Mouse (Mus musculus): ENCODE measurements around the gene Fnbp1. TPM values are rescaled to one million over a fixed set of nuclear protein-coding genes. Genes with fewer than 3 reads are reported as not detected.
"Not testable (repeated sequence)": the region's sequence is repeated elsewhere in the genome, so short reads cannot be mapped to it uniquely, and the experiment has no call there.

Fnbp1 gene
- polyA plus RNA-seq (2016; fragmentation: Nextera tagmentation; extraction: Ambion mirVana) = 17.7 and 21.6 TPM in 2 replicates

GRCm38 (mm10) chr2:31141867-31142454 lies at the start of gene Fnbp1:
Gene Fnbp1, minus strand, starts transcription at chr2:31142008.
- H3K4me1 ChIP-seq = peaks cover 46% of the 10 kb centered on the region
- peaks cover 15% of the 10 kb centered on the region for H3K36me3 ChIP-seq
- H3K9me3 ChIP-seq = no peaks in the 10 kb centered on the region
- WGBS = under 1% methylated on average over 58 of the region's 59 CpGs
- peak within 1 kb of the TSS; percentile 90 for H3K4me3 ChIP-seq
- DNase-seq (ENCODE audit: low spot score) = peak; percentile 91
- H3K27me3 ChIP-seq (ENCODE audit: insufficient read depth, poor library complexity, severe bottlenecking) = no peaks in the 10 kb centered on the region
- H3K27ac ChIP-seq = peak within 1 kb of the TSS; percentile 95

GRCm38 (mm10) chr2:31189654-31190053 lies 47.8 kb upstream of the Fnbp1 start:
- H3K4me3 ChIP-seq = no peak overlapping the region
- no peak for DNase-seq (ENCODE audit: low spot score)
- WGBS = 66% methylated on average over 3 of the region's 3 CpGs
- H3K27ac ChIP-seq = peak overlapping the region; percentile 44; the same call in 1 of the 2 replicates
- peaks cover 87% of the 10 kb centered on the region for H3K36me3 ChIP-seq
- H3K4me1 ChIP-seq = peaks cover 29% of the 10 kb centered on the region
- H3K27me3 ChIP-seq (ENCODE audit: insufficient read depth, poor library complexity, severe bottlenecking) = no peaks in the 10 kb centered on the region
- no peaks in the 10 kb centered on the region for H3K9me3 ChIP-seq

DNA sequence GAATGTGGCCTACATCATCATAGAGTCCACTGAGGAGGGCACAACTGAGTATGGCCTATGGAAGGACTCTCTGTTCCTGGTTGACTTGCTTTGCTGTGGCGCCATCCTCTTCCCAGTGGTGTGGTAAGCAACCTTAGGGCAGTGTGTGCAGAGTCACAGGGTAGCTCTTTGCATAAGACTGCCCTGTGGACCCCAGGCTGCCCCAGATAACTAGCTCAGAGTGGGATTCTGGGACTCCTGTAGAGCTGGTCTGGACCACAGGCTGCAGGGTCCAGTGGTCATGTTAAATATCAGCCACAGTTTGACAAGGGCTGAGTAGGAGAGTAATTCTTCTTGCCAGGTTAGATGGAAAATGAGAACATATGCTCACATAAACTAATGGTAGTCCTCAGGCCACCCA lies 46.9 kb upstream of the Fnbp1 start:
- 98% methylated on average over 1 of the region's 1 CpGs for WGBS
- Histone ChIP-seq H3K27me3 (ENCODE audit: insufficient read depth, poor library complexity, severe bottlenecking) (no peaks in the 10 kb centered on the region), H3K27ac (no peak overlapping the region), H3K4me1 (peaks cover 26% of the 10 kb centered on the region), H3K4me3 (no peak overlapping the region), H3K9me3 (no peaks in the 10 kb centered on the region), H3K36me3 (peaks cover 92% of the 10 kb centered on the region)
- DNase-seq (ENCODE audit: low spot score) = no peak

- H3K9me3 ChIP-seq = no peaks in the 10 kb centered on the region
- H3K27me3 ChIP-seq (ENCODE audit: insufficient read depth, poor library complexity, severe bottlenecking) = no peaks in the 10 kb centered on the region
- H3K4me1 ChIP-seq = peaks cover 27% of the 10 kb centered on the region
- no peak for DNase-seq (ENCODE audit: low spot score)
- 100% methylated on average over 1 of the region's 1 CpGs for WGBS
- peaks cover 93% of the 10 kb centered on the region for H3K36me3 ChIP-seq
- no peak overlapping the region for H3K4me3 ChIP-seq
- H3K27ac ChIP-seq = no peak overlapping the region
Observed at GRCm38 (mm10) chr2:31183830-31184229, 42.0 kb upstream of the Fnbp1 start.

DNA sequence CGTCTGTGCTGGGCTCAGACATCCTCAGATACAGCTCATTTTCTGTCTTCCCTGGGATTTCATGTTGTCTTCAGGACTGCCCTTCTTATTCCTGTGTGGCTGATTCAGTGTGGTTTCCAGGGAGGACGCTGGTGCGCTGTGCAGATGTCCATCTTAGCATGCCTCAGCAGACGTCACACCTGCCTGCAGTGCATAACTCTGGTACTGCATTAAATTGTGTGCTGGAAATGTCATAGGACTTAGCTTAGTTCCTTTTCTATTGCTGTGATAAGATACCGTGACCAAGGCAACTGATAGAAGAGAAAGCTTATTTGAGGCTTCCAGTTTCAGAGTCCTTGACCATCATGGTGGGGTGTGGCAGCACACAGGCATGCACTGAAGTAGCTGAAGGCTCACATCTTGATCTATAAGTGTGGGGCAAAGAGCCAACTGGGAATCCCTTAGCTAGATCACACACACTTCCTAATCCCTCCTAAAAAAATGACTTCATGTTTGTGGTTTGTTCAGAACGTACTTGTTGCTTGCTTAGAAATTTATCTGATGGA lies 41.0 kb upstream of the Fnbp1 start:
- no peak for DNase-seq (ENCODE audit: low spot score)
- 82% methylated on average over 6 of the region's 6 CpGs for WGBS
- peaks cover 93% of the 10 kb centered on the region for H3K36me3 ChIP-seq
- H3K4me1 ChIP-seq = peaks cover 27% of the 10 kb centered on the region
- no peak overlapping the region for H3K27ac ChIP-seq
- H3K27me3 ChIP-seq (ENCODE audit: insufficient read depth, poor library complexity, severe bottlenecking) = no peaks in the 10 kb centered on the region
- no peak overlapping the region for H3K4me3 ChIP-seq
- no peaks in the 10 kb centered on the region for H3K9me3 ChIP-seq

GRCm38 (mm10) chr2:31180081-31180551 lies 38.3 kb upstream of the Fnbp1 start:
- DNase-seq (ENCODE audit: low spot score) = no peak
- WGBS = 47% methylated on average over 7 of the region's 7 CpGs
- Histone ChIP-seq H3K9me3 (no peaks in the 10 kb centered on the region), H3K4me1 (peaks cover 24% of the 10 kb centered on the region), H3K4me3 (no peak overlapping the region), H3K27ac (peak overlapping the region; percentile 12; the same call in 1 of the 2 replicates), H3K27me3 (ENCODE audit: insufficient read depth, poor library complexity, severe bottlenecking) (no peaks in the 10 kb centered on the region), H3K36me3 (peaks cover 94% of the 10 kb centered on the region)

DNA sequence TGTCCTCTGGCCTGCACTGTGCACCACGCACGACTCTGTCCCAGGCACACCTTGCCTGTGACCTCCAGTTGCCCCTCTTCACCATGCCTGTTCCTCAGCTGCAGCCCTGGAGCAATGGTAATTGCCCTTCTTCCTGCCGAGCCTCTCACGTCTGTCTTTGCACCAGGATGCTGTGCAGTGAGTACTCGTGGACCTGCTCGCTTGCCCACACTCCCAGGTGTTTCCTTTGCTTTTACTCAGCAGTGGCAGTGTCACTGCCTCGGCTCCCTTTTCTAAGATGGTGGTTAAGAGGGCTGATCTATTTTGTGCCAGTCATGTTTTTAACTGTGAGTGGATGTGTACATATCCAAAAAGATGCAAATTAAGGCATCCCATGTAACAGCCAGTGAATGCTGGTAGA lies 37.7 kb upstream of the Fnbp1 start:
- H3K27me3 ChIP-seq (ENCODE audit: insufficient read depth, poor library complexity, severe bottlenecking) = no peaks in the 10 kb centered on the region
- DNase-seq (ENCODE audit: low spot score) = no peak
- WGBS = 88% methylated on average over 7 of the region's 7 CpGs
- H3K9me3 ChIP-seq = no peaks in the 10 kb centered on the region
- H3K4me3 ChIP-seq = no peak overlapping the region
- H3K27ac ChIP-seq = no peak overlapping the region
- peaks cover 24% of the 10 kb centered on the region for H3K4me1 ChIP-seq
- peaks cover 94% of the 10 kb centered on the region for H3K36me3 ChIP-seq

- not testable (repeated sequence) for H3K27me3 ChIP-seq (ENCODE audit: insufficient read depth, poor library complexity, severe bottlenecking); H3K9me3 ChIP-seq; H3K27ac ChIP-seq; DNase-seq (ENCODE audit: low spot score); H3K4me3 ChIP-seq
- Histone ChIP-seq H3K4me1 (peaks cover 24% of the 10 kb centered on the region), H3K36me3 (peaks cover 94% of the 10 kb centered on the region)
- WGBS = 79% methylated on average over 6 of the region's 6 CpGs
Observed at GRCm38 (mm10) chr2:31178593-31178992, 36.8 kb upstream of the Fnbp1 start.

- DNase-seq (ENCODE audit: low spot score) = no peak
- Histone ChIP-seq H3K27me3 (ENCODE audit: insufficient read depth, poor library complexity, severe bottlenecking) (no peaks in the 10 kb centered on the region), H3K27ac (no peak overlapping the region), H3K4me1 (no peaks in the 10 kb centered on the region; the same call in 1 of the 2 replicates), H3K36me3 (peaks cover 99% of the 10 kb centered on the region), H3K4me3 (no peak overlapping the region), H3K9me3 (no peaks in the 10 kb centered on the region)
- 63% methylated on average over 4 of the region's 4 CpGs for WGBS
Observed at GRCm38 (mm10) chr2:31173290-31173689, 31.5 kb upstream of the Fnbp1 start.

DNA sequence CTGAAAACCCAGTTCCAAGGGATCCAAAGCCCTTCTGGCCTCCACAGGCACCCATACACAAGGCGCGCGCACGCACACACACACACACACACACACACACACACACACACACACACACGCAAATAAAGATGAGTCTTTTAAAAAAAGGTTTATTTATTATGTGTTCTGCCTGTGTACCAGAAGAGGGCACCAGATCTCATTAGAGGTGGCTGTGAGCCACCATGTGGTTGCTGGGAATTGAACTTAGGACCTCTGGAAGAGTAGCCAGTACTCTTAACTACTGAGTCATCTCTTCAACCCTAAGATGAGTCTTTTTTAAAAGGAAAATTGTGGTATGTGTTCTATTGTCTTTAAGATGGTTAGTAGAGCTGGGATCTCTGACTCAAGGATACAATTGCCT lies 30.7 kb upstream of the Fnbp1 start:
- peak overlapping the region; percentile 67 for H3K27ac ChIP-seq
- peaks cover 99% of the 10 kb centered on the region for H3K36me3 ChIP-seq
- 94% methylated on average over 5 of the region's 5 CpGs for WGBS

DNA sequence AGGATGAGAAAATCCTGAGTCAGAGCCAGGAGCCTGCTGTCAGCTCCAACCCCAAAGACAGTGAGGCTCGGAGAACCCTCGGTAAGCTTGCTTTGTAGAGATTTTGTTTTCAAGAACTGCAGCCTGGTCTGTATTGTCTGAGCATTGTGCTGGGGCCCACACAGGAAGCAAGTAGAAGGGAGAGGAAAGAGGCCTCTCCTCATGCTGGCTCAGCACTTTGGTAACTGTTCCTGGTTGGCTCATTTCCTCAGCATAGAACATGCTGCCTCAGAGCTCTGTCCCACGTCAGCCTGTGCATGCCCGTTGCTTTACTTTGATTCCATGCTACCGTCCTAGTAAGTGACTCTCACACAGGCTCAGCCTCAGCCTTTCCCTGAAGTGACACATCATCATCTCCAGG lies 30.2 kb upstream of the Fnbp1 start:
- no peak for DNase-seq (ENCODE audit: low spot score)
- Histone ChIP-seq H3K4me1 (no peaks in the 10 kb centered on the region; the same call in 1 of the 2 replicates), H3K36me3 (peaks cover 97% of the 10 kb centered on the region), H3K9me3 (no peaks in the 10 kb centered on the region), H3K27ac (peak overlapping the region; percentile 67), H3K27me3 (ENCODE audit: insufficient read depth, poor library complexity, severe bottlenecking) (no peaks in the 10 kb centered on the region), H3K4me3 (no peak overlapping the region)
- 78% methylated on average over 5 of the region's 5 CpGs for WGBS

More for the DNA sequence above, 30.7 kb upstream of the Fnbp1 start:
- H3K4me1 ChIP-seq = no peaks in the 10 kb centered on the region; the same call in 1 of the 2 replicates
- no peak for DNase-seq (ENCODE audit: low spot score)
- no peaks in the 10 kb centered on the region for H3K9me3 ChIP-seq
- no peak overlapping the region for H3K4me3 ChIP-seq
- no peaks in the 10 kb centered on the region for H3K27me3 ChIP-seq (ENCODE audit: insufficient read depth, poor library complexity, severe bottlenecking)

DNA sequence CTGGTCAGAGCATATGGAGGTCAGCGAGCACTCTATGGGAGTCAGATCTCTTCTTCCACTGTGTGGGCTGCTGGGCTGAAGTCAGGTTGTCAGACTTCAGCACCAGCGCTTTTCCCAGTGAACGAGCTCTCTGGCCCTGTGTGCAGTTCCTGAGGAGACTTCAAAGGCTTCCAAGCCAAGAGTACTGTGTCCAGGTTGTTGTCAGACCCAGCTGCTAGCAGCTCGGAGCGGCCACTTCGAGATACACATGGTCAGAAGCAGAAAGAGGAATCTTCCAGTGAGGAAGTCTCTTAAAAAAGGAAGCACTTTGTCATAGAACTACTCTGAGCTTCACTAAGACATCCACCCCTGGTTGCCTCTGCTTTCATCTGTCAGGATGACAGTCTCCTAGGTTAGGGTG lies 28.4 kb upstream of the Fnbp1 start:
- DNase-seq (ENCODE audit: low spot score) = peak; percentile 62
- no peak overlapping the region for H3K4me3 ChIP-seq
- H3K36me3 ChIP-seq = peaks cover 84% of the 10 kb centered on the region
- no peaks in the 10 kb centered on the region for H3K9me3 ChIP-seq
- no peaks in the 10 kb centered on the region for H3K27me3 ChIP-seq (ENCODE audit: insufficient read depth, poor library complexity, severe bottlenecking)
- no peak overlapping the region for H3K27ac ChIP-seq
- WGBS = 87% methylated on average over 6 of the region's 6 CpGs
- H3K4me1 ChIP-seq = peaks cover 10% of the 10 kb centered on the region

GRCm38 (mm10) chr2:31169001-31169400 lies 27.2 kb upstream of the Fnbp1 start:
- WGBS = 64% methylated on average over 10 of the region's 10 CpGs
- Histone ChIP-seq H3K36me3 (peaks cover 72% of the 10 kb centered on the region), H3K27ac (no peak overlapping the region), H3K4me3 (no peak overlapping the region), H3K9me3 (no peaks in the 10 kb centered on the region), H3K27me3 (ENCODE audit: insufficient read depth, poor library complexity, severe bottlenecking) (no peaks in the 10 kb centered on the region), H3K4me1 (peaks cover 21% of the 10 kb centered on the region)
- DNase-seq (ENCODE audit: low spot score) = peak; percentile 77

All from heart, embryonic 10.5 days (tissue).